Mouse (Mus musculus) CD8-positive naive resting alpha-beta T cell, adult 57 days (primary cell): ENCODE data around the gene Sdhaf3. TPM values are rescaled to one million over a fixed set of nuclear protein-coding genes. Genes with fewer than 3 reads are reported as not detected.

Experiments
- total RNA-seq: library from RNA; stranded (reverse); gene quantifications from one replicate; pipeline ENCODE4 v1.2.4, GENCODE M21; 2023

Gene Sdhaf3
- 3.5 TPM for total RNA-seq

DNA sequence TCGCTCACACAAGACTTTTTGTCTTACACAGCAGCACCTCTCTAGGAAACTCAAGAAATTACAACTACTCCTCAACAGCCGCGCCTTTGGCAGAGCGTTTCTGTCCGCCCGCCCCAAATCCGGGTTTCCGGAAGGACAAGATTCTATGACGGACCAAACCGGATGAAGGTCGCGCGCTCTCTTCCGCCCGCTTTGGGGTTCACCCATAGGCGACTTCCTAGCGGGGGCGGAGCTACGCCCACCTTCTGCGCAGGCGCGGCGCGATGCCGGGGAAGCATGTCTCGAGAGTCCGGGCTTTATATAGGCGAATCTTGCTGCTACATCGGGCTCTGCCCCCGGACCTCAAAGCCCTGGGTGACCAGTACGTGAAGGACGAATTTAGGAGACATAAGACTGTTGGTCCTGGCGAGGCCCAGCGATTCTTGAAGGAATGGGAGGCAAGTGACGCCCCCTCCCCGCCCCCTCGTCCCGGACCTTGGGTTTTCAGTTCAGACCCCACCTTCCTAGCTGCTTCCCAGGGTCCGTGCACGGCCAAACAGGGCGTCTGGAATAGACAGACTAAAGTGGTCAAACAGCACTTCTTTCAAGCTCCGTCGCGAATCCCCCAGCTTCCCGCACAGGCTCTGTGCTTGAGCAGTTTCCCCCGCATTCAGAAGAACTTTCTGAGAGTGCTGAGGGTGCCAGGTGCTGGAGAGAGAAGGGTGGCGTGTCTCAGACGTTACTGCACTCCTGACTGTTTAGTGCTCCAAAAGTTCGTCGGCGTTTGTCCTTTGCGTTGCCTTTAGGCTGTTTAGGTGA lies at the start of gene Sdhaf3:
TSS of gene Sdhaf3 (plus strand) at position 241 of the 798 bp plus-strand sequence.

Other genes starting within 250 kb of the Sdhaf3 start
- not detected for gene Dlx6, start 92.7 kb upstream of the Sdhaf3 start, total RNA-seq
- not detected for gene Dlx5, start 73.9 kb upstream of the Sdhaf3 start, total RNA-seq